Mouse (Mus musculus): ENCODE measurements around the gene Tenm4. TPM values are rescaled to one million over a fixed set of nuclear protein-coding genes. Genes with fewer than 3 reads are reported as not detected.

The Tenm4 gene
- polyA plus RNA-seq, 1 experiment from 2014 or later = 9.1 TPM

DNA sequence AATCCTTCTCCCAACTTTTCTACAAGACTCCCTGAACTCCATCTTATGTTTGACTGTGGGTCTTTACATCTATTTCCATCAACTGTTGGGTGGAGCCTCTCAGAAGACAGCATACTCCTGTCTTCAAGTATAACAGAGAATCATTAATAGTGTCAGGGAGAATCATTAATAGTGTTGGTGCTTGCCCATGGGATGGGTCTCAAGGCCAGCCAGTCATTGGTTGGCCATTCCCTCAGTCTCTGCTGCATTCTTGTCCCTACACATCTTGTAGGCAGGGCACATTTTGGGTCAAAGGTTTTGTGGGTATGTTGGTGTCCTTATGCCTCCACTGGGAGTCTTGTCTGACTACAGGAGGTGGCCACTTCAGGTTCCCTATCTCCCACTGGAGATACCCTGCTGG lies 91.1 kb downstream of the Tenm4 start:
- ATAC-seq (replicated peaks; ENCODE audit: extremely low read depth, insufficient read depth, low FRiP score) = no peak
- Histone ChIP-seq H3K9me3 (replicated peaks; ENCODE audit: control insufficient read depth, low read length) (no peaks in the 10 kb centered on the region), H3K4me3 (ENCODE audit: low read length) (no peak overlapping the region), H3K9ac (ENCODE audit: low read length) (no peak overlapping the region), H3K4me2 (ENCODE audit: low read depth, low read length) (no peak overlapping the region), H3K4me1 (ENCODE audit: control insufficient read depth, insufficient read depth, low read length) (0 out of 2 replicates have a peak, but pooled peaks cover under 1% of the 10 kb centered on the region), H3K36me3 (ENCODE audit: control insufficient read depth, insufficient read depth) (no peaks in the 10 kb centered on the region), H3K27ac (ENCODE audit: low read length) (no peak overlapping the region), H3K27me3 (ENCODE audit: control insufficient read depth, insufficient read depth, low read length) (no peaks in the 10 kb centered on the region)

DNA sequence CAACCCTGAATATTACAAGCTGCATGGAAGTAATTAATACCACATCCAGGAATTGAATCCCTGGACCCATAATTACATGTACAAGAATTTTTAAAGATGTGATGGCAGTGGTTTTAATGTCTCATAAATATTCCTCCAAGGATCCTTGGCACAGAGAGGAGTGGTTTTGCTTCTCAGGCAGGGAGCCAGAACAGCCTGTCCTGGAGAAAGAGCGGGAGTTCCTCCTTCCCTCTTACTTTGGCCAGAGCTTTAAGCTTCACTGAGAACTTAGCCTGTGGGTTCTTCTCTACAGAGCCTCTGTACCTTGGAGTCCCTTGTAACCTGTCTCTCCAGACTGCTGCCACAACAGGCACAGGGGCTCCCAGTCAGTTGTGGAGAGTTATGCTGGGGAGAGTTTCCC lies 94.9 kb downstream of the Tenm4 start:
- 59% methylated on average over 1 of the region's 1 CpGs for WGBS
- ATAC-seq (replicated peaks; ENCODE audit: extremely low read depth, insufficient read depth, low FRiP score) = no peak
- H3K27me3 ChIP-seq (ENCODE audit: control insufficient read depth, insufficient read depth, low read length) = no peaks in the 10 kb centered on the region

DNA sequence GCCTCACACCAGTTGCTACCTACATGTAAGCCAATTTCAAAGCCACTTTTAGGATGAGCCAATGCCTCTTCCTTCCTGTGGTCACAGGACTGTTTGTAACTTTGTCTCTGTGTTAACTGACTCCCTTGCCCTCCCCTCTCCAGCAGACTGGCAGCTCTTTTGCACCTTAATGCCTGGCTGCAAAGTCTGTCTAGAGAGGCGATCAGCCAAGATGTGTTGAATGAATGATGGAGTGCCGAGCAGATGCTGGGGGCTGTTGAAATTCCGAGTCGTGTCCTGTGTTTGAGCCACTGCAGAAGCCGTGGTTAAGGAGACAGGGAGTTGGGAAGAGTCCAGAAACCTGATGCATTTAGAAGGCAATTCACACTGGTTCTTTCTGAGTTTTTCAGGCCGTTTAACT lies 96.2 kb downstream of the Tenm4 start:
- Histone ChIP-seq H3K27me3 (ENCODE audit: control insufficient read depth, insufficient read depth, low read length) (no peaks in the 10 kb centered on the region), H3K27ac (ENCODE audit: low read length) (no peak overlapping the region), H3K36me3 (ENCODE audit: control insufficient read depth, insufficient read depth) (no peaks in the 10 kb centered on the region), H3K4me3 (ENCODE audit: low read length) (no peak overlapping the region), H3K9me3 (replicated peaks; ENCODE audit: control insufficient read depth, low read length) (no peaks in the 10 kb centered on the region), H3K4me1 (ENCODE audit: control insufficient read depth, insufficient read depth, low read length) (0 out of 2 replicates have a peak, but pooled peaks cover 2% of the 10 kb centered on the region), H3K4me2 (ENCODE audit: low read depth, low read length) (no peak overlapping the region), H3K9ac (ENCODE audit: low read length) (no peak overlapping the region)
- ATAC-seq (replicated peaks; ENCODE audit: extremely low read depth, insufficient read depth, low FRiP score) = peak; percentile 49; the same call in 1 of the 2 replicates
- 22% methylated on average over 6 of the region's 6 CpGs for WGBS

More for the DNA sequence above, 94.9 kb downstream of the Tenm4 start:
- Histone ChIP-seq H3K27ac (ENCODE audit: low read length) (no peak overlapping the region), H3K36me3 (ENCODE audit: control insufficient read depth, insufficient read depth) (no peaks in the 10 kb centered on the region), H3K9me3 (replicated peaks; ENCODE audit: control insufficient read depth, low read length) (no peaks in the 10 kb centered on the region), H3K4me3 (ENCODE audit: low read length) (no peak overlapping the region), H3K9ac (ENCODE audit: low read length) (no peak overlapping the region), H3K4me2 (ENCODE audit: low read depth, low read length) (no peak overlapping the region), H3K4me1 (ENCODE audit: control insufficient read depth, insufficient read depth, low read length) (0 out of 2 replicates have a peak, but pooled peaks cover 2% of the 10 kb centered on the region)

DNA sequence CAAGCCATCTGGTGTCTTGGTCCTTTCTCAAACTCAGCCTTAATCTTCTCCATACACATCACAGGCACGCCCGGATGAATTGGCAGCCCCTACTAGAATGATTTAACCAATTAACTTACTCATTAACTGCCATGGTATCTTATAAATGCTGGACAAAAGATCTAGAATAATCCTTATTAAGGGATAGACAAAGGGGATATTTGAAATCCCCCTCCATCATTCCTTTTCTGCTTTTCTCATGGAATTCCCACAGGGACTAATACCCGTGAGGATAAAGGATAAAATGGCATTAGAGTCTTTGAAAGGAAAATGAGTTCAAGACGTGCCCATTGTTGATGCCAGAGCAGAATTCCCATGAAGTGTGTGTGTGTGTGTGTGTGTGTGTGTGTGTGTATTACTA lies 99.6 kb downstream of the Tenm4 start:
- no peaks in the 10 kb centered on the region for H3K36me3 ChIP-seq (ENCODE audit: control insufficient read depth, insufficient read depth)
- no peaks in the 10 kb centered on the region for H3K27me3 ChIP-seq (ENCODE audit: control insufficient read depth, insufficient read depth, low read length)
- H3K4me1 ChIP-seq (ENCODE audit: control insufficient read depth, insufficient read depth, low read length) = 0 out of 2 replicates have a peak, but pooled peaks cover 2% of the 10 kb centered on the region
- H3K4me3 ChIP-seq (ENCODE audit: low read length) = no peak overlapping the region
- H3K4me2 ChIP-seq (ENCODE audit: low read depth, low read length) = no peak overlapping the region
- no peak overlapping the region for H3K9ac ChIP-seq (ENCODE audit: low read length)
- 78% methylated on average over 4 of the region's 4 CpGs for WGBS
- ATAC-seq (replicated peaks; ENCODE audit: extremely low read depth, insufficient read depth, low FRiP score) = no peak
- H3K27ac ChIP-seq (ENCODE audit: low read length) = no peak overlapping the region
- peaks cover 4% of the 10 kb centered on the region for H3K9me3 ChIP-seq (replicated peaks; ENCODE audit: control insufficient read depth, low read length)

DNA sequence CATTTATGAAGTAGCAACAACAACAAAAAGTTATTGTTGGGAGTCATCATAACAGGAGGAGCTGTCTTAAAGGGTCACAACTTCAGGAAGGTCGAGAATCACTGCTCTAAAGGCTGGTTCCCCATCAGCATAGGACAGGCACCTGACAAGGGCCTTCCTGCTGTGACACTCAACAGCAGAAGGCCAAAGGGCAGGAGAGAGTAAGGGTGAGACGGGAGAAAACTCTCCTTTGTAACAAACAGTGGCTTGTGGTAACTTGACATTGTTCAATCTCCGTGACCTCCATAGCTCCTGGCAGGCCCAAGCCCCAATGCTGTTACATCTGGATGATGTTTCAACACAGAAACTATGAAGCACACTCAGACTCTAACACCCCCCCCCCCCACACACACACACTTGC lies 101.0 kb downstream of the Tenm4 start:
- Histone ChIP-seq H3K36me3 (ENCODE audit: control insufficient read depth, insufficient read depth) (no peaks in the 10 kb centered on the region), H3K27ac (ENCODE audit: low read length) (no peak overlapping the region), H3K4me2 (ENCODE audit: low read depth, low read length) (no peak overlapping the region), H3K27me3 (ENCODE audit: control insufficient read depth, insufficient read depth, low read length) (no peaks in the 10 kb centered on the region), H3K9me3 (replicated peaks; ENCODE audit: control insufficient read depth, low read length) (peaks cover 4% of the 10 kb centered on the region), H3K4me1 (ENCODE audit: control insufficient read depth, insufficient read depth, low read length) (0 out of 2 replicates have a peak, but pooled peaks cover 2% of the 10 kb centered on the region), H3K9ac (ENCODE audit: low read length) (no peak overlapping the region), H3K4me3 (ENCODE audit: low read length) (no peak overlapping the region)
- WGBS = 73% methylated on average over 3 of the region's 3 CpGs
- ATAC-seq (replicated peaks; ENCODE audit: extremely low read depth, insufficient read depth, low FRiP score) = no peak

DNA sequence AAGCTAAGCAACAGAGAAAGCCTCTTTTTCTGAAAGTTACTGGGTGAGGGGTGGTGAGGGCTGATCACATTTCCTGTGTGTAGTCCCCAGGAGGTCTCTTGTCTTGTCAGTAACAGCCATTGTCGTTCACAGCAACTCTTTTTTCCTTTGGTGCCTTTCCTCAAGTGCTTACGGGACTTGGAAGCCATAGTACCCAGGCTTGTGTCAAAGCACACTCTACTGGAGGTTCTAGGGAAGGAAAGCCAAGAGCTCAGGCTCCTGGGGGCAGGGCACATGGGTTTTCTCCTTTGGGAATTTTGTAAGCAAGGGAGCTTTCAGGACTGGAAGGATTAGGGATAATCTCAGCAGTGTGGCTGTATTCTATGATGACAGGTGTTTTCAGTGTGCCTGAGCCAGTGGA lies 103.4 kb downstream of the Tenm4 start:
- no peak for ATAC-seq (replicated peaks; ENCODE audit: extremely low read depth, insufficient read depth, low FRiP score)
- no peak overlapping the region for H3K27ac ChIP-seq (ENCODE audit: low read length)
- H3K4me3 ChIP-seq (ENCODE audit: low read length) = no peak overlapping the region
- H3K9ac ChIP-seq (ENCODE audit: low read length) = no peak overlapping the region
- 80% methylated on average over 2 of the region's 2 CpGs for WGBS
- H3K4me1 ChIP-seq (ENCODE audit: control insufficient read depth, insufficient read depth, low read length) = no peaks in the 10 kb centered on the region
- no peaks in the 10 kb centered on the region for H3K27me3 ChIP-seq (ENCODE audit: control insufficient read depth, insufficient read depth, low read length)
- H3K36me3 ChIP-seq (ENCODE audit: control insufficient read depth, insufficient read depth) = no peaks in the 10 kb centered on the region
- peaks cover 4% of the 10 kb centered on the region for H3K9me3 ChIP-seq (replicated peaks; ENCODE audit: control insufficient read depth, low read length)
- no peak overlapping the region for H3K4me2 ChIP-seq (ENCODE audit: low read depth, low read length)

DNA sequence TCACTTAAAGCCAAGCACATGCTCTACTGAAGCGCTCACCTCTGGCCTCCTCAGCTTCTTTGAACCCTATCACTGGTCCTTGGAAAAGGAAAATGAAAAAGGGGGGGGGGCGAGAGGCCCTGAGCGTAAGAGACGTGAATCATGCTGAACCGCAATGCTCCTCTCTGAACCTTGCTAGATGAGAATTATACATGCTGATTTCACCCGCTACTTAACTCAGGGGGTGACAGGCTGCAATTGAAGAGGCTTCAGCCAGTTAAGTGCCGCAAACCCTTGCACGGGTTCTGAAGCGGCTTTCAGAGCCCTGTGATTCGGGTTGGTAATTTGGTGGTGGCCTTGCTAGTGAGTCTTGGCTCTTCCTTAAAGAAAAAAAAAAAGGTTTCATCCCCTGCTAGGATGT lies 106.5 kb downstream of the Tenm4 start:
- Histone ChIP-seq H3K4me3 (ENCODE audit: low read length) (no peak overlapping the region), H3K9me3 (replicated peaks; ENCODE audit: control insufficient read depth, low read length) (peaks cover 4% of the 10 kb centered on the region), H3K27ac (ENCODE audit: low read length) (no peak overlapping the region), H3K36me3 (ENCODE audit: control insufficient read depth, insufficient read depth) (no peaks in the 10 kb centered on the region), H3K4me2 (ENCODE audit: low read depth, low read length) (no peak overlapping the region), H3K27me3 (ENCODE audit: control insufficient read depth, insufficient read depth, low read length) (no peaks in the 10 kb centered on the region), H3K4me1 (ENCODE audit: control insufficient read depth, insufficient read depth, low read length) (no peaks in the 10 kb centered on the region), H3K9ac (ENCODE audit: low read length) (no peak overlapping the region)
- 84% methylated on average over 10 of the region's 10 CpGs for WGBS
- ATAC-seq (replicated peaks; ENCODE audit: extremely low read depth, insufficient read depth, low FRiP score) = no peak

DNA sequence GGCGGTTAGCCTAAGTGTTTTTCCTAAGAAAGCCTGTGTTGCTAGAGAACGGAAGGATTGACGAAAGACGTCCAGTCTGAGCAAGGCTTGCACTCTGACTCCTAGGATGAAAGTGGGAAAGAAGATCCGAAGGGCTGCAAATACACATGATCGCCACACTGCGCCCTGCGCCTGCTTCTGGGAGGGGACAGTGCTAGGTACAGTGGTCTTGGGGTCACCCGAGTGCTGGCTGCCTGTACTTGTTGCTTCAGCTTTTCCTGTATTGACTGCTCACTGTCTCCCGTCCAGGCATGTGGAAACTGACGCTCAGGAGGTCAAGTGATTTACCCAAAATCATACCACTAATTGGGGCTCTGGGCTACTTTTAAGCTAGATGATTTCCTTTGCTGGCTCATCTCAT lies 107.3 kb downstream of the Tenm4 start:
- H3K4me3 ChIP-seq (ENCODE audit: low read length) = no peak overlapping the region
- H3K9ac ChIP-seq (ENCODE audit: low read length) = no peak overlapping the region
- peaks cover 4% of the 10 kb centered on the region for H3K9me3 ChIP-seq (replicated peaks; ENCODE audit: control insufficient read depth, low read length)
- no peaks in the 10 kb centered on the region for H3K36me3 ChIP-seq (ENCODE audit: control insufficient read depth, insufficient read depth)
- no peak overlapping the region for H3K27ac ChIP-seq (ENCODE audit: low read length)
- 86% methylated on average over 11 of the region's 11 CpGs for WGBS
- no peaks in the 10 kb centered on the region for H3K4me1 ChIP-seq (ENCODE audit: control insufficient read depth, insufficient read depth, low read length)
- ATAC-seq (replicated peaks; ENCODE audit: extremely low read depth, insufficient read depth, low FRiP score) = no peak
- H3K27me3 ChIP-seq (ENCODE audit: control insufficient read depth, insufficient read depth, low read length) = no peaks in the 10 kb centered on the region
- H3K4me2 ChIP-seq (ENCODE audit: low read depth, low read length) = no peak overlapping the region

DNA sequence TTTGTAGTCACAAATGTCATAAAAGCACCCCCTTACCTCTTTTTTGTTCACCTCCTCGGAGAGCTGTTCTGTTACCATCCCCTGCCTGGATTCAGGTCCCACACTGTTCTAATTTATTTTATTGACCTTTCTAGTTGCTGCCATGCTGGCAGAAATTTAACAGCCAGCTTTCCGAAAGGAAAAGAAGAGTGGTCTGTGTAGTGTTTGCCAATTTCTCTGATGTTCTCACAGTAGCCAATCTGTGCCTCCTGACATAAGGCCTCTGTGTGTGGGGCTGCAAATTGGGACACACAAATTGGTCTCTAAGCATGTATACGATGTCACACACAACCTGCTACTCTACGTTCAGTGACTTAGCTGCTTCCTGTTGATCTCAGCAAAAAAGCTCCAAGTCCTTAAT lies 109.7 kb downstream of the Tenm4 start:
- no peaks in the 10 kb centered on the region for H3K27me3 ChIP-seq (ENCODE audit: control insufficient read depth, insufficient read depth, low read length)
- 69% methylated on average over 4 of the region's 4 CpGs for WGBS
- ATAC-seq (replicated peaks; ENCODE audit: extremely low read depth, insufficient read depth, low FRiP score) = no peak
- no peak overlapping the region for H3K27ac ChIP-seq (ENCODE audit: low read length)
- H3K9me3 ChIP-seq (replicated peaks; ENCODE audit: control insufficient read depth, low read length) = no peaks in the 10 kb centered on the region
- no peak overlapping the region for H3K4me2 ChIP-seq (ENCODE audit: low read depth, low read length)
- H3K36me3 ChIP-seq (ENCODE audit: control insufficient read depth, insufficient read depth) = no peaks in the 10 kb centered on the region
- H3K4me1 ChIP-seq (ENCODE audit: control insufficient read depth, insufficient read depth, low read length) = no peaks in the 10 kb centered on the region
- H3K4me3 ChIP-seq (ENCODE audit: low read length) = no peak overlapping the region
- no peak overlapping the region for H3K9ac ChIP-seq (ENCODE audit: low read length)

DNA sequence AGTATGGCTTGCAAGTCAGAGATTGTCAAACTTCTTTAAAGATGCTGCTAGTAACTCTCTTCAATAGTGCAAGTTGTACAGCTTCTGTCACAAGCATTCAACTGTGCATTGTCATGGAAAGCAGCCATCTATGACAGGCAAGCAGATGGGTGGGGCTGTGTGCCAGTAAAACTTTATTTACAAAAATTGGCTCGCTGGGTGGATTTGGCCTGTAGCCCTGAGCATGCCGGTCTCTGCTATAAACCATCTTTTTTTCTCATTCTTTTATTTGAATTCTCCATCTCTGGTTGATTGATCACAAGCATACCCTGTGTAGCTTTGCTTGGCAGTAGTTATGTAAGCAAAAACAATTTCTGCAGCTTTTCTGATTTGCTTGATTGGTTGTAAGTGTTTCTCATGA lies 119.5 kb downstream of the Tenm4 start:
- Histone ChIP-seq H3K27me3 (ENCODE audit: control insufficient read depth, insufficient read depth, low read length) (no peaks in the 10 kb centered on the region), H3K4me1 (ENCODE audit: control insufficient read depth, insufficient read depth, low read length) (no peaks in the 10 kb centered on the region), H3K9ac (ENCODE audit: low read length) (no peak overlapping the region), H3K27ac (ENCODE audit: low read length) (no peak overlapping the region), H3K36me3 (ENCODE audit: control insufficient read depth, insufficient read depth) (no peaks in the 10 kb centered on the region), H3K4me2 (ENCODE audit: low read depth, low read length) (no peak overlapping the region), H3K9me3 (replicated peaks; ENCODE audit: control insufficient read depth, low read length) (no peaks in the 10 kb centered on the region), H3K4me3 (ENCODE audit: low read length) (no peak overlapping the region)
- ATAC-seq (replicated peaks; ENCODE audit: extremely low read depth, insufficient read depth, low FRiP score) = no peak
- WGBS = 74% methylated on average over 2 of the region's 2 CpGs
